Mouse (Mus musculus) neural tube, embryonic 15.5 days (tissue): ENCODE results near the gene Jph4. TPM values are rescaled to one million over a fixed set of nuclear protein-coding genes. Genes with fewer than 3 reads are reported as not detected.

ENCODE experiments used
- ATAC-seq: fragments of 200-750 bp; cut with Nextera tagmentation; 2 replicates; pipeline ENCODE4 v1.8.0; 2017; ENCODE audit warnings: mild to moderate bottlenecking, moderate TSS enrichment, moderate library complexity; ENCODE audit not compliant: low FRiP score
- H3K27ac ChIP-seq: fragments of 300-500 bp; sonication (generic); replicated peaks from 2 replicates; pipeline ENCODE4 v1.5.1; 2015; ENCODE audit warnings: mild to moderate bottlenecking, inconsistent platforms
- H3K27me3 ChIP-seq: fragments of 300-500 bp; sonication (generic); replicated peaks from 2 replicates; pipeline ENCODE4 v1.6.1; 2015; ENCODE audit warnings: inconsistent platforms
- H3K36me3 ChIP-seq: fragments of 300-500 bp; sonication (generic); 2 replicates; pipeline ENCODE4 v1.6.1; 2015; ENCODE audit warnings: inconsistent platforms
- H3K4me1 ChIP-seq: fragments of 300-500 bp; sonication (generic); 2 replicates; pipeline ENCODE4 v1.6.1; 2015; ENCODE audit warnings: inconsistent platforms
- H3K4me2 ChIP-seq: fragments of 300-500 bp; sonication (generic); 2 replicates; pipeline ENCODE4 v1.6.1; 2015; ENCODE audit warnings: inconsistent platforms, mild to moderate bottlenecking, moderate library complexity
- H3K4me3 ChIP-seq: fragments of 300-500 bp; sonication (generic); replicated peaks from 2 replicates; pipeline ENCODE4 v1.5.1; 2015; ENCODE audit warnings: mild to moderate bottlenecking, inconsistent platforms
- H3K9ac ChIP-seq: fragments of 300-500 bp; sonication (generic); replicated peaks from 2 replicates; pipeline ENCODE4 v1.6.1; 2015; ENCODE audit warnings: mild to moderate bottlenecking, inconsistent platforms
- H3K9me3 ChIP-seq: fragments of 300-500 bp; sonication (generic); replicated peaks from 2 replicates; pipeline ENCODE4 v1.6.1; 2016; ENCODE audit warnings: inconsistent platforms
- WGBS: fragments of 180-500 bp; shearing (Covaris S2); methylation state at CpG from one replicate; pipeline ENCODE4 v1.1.7; 2015; ENCODE audit warnings: mixed read lengths; 5-methylcytosine and 5-hydroxymethylcytosine counted together
- polyA plus RNA-seq: library from polyadenylated mRNA; unstranded; fragments of >200 nt; fragmentation: Nextera tagmentation; extraction: Ambion mirVana; gene quantifications from 2 replicates; pipeline ENCODE4 v1.2.1, GENCODE M21; 2015

Gene Jph4
- polyA plus RNA-seq, 1 experiment from 2014 or later = 37.0 TPM

DNA sequence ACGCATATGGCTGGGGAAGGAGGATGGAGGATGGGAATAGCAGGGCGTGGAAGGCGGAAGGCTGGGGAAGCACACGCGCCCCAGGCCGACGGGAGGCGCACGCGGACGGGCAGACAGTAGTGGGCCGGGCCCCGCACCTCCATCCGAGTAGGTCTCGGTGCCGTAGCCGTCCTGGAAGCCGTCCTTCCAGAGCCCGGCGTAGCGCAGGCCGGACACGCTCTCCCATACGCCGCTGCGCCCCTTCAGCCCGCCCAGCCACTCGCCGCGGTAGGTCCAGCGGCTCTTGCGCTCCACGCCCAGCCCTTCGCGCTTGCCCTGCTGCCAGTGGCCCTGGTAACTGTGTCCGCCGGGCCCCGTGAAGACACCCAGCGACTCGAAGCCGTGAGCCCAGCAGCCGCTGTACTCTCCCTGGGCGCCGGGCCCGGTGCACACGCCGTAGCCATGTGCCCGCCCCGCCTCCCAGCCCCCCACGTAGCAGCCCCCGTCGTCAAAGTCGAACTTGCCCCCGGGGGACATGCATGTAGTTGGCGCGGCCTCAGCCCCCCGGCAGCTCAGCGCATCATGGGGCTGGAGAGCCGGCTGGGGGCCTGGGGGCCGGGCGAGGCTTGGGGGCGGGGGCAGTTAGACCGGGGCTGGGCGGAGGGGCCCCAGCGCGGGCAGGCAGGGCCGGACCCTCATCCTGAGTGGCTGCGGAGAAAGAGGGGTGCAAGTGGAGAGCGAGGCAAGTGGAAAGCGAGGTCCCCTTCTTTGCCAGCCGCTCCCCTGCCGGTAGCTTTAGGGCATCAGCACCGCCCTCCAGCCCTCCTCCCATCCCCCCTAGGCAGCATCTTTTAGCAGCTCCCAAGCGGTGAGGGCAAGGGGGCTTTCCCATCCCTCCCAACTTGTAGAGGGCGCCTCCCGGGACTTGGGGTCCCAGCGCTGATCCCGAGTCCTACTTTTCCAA is 1.7 kb downstream of the Jph4 start:
- Histone ChIP-seq H3K36me3 (peaks cover 7% of the 10 kb centered on the region), H3K27ac (peak overlapping the region; percentile 96), H3K4me1 (peaks cover 57% of the 10 kb centered on the region), H3K9ac (peak overlapping the region; percentile 82), H3K9me3 (no peaks in the 10 kb centered on the region), H3K27me3 (peaks cover 11% of the 10 kb centered on the region; the same call in 1 of the 2 replicates), H3K4me2 (peak overlapping the region; percentile 84), H3K4me3 (peak overlapping the region; percentile 78)
- under 1% methylated on average over 75 of the region's 78 CpGs for WGBS
- peak; percentile 39 for ATAC-seq

DNA sequence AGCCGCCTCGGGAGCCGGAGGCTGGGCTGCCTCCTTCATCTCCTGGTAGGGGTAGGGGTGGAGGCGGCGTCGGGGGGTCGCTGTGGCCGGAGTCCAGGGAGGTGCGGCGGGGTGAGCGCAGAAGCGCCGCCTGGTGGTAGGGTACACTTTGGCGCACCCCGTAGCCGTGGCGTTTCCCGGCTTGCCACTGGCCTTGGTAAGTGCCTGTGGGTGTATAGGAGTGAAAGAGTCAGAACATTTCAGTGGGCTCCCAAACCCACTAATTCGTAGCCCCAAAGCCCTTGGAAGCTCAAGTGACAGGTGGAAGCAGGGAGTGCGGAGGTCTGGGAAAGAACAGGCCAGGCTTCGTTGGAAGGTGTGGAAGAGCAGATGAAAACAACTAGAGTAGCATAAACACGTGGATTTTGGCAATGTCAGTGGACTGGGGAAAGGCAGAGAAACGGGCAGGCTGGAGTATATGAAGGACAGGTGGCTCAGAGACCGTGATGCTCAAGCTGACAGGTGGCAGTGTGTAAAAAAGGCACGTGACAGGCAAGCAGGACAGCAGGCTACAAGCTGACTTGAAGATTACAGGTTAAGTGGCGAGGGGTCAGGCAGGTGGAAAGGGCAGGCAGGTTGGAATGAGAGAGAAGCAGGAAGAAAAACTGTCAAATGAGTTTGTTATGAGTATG is 2.6 kb downstream of the Jph4 start:
- Histone ChIP-seq H3K4me3 (peak overlapping the region; percentile 78), H3K4me2 (peak overlapping the region; percentile 84), H3K36me3 (peaks cover 7% of the 10 kb centered on the region), H3K4me1 (peaks cover 66% of the 10 kb centered on the region), H3K9me3 (no peaks in the 10 kb centered on the region), H3K27ac (peak overlapping the region; percentile 96), H3K27me3 (peaks cover 11% of the 10 kb centered on the region; the same call in 1 of the 2 replicates), H3K9ac (peak overlapping the region; percentile 82)
- WGBS = 7% methylated on average over 26 of the region's 26 CpGs
- no peak for ATAC-seq

DNA sequence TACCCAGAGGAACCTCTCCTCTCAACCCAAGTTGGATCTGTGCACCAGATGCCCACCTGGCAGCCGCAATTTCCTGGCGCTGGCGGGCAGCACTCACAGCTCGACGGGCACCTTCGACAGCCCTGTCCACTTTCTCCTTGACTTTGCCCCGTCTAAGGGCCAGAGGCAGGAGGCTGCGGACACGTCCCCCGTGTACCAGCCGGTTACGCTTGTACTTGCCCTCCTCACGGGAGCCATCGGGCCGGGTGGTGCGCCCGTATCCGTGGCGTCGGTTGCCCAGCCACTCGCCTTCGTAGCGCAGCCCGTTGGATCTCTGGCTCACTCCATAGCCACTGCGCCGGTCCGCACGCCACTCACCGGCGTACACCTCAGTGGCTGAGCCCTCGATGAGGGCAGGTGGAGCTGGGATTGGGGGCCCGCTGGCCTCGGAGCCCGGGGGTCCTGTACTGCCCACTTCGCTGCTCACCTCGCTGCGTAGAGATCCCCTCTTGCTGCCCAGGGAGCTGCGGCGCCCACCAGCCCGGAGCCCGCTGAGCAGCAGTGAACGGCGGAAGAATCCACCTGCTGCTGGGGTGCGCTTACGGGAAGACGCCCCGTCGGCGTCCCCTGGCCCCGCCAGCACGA is 3.3 kb downstream of the Jph4 start:
- Histone ChIP-seq H3K27me3 (peaks cover 11% of the 10 kb centered on the region; the same call in 1 of the 2 replicates), H3K4me2 (peak overlapping the region; percentile 84), H3K36me3 (peaks cover 7% of the 10 kb centered on the region), H3K27ac (0 out of 2 replicates have a peak overlapping the region, but pooled peaks have one; percentile 96), H3K4me3 (peak overlapping the region; percentile 78), H3K9ac (peak overlapping the region; percentile 17; the same call in 1 of the 2 replicates), H3K9me3 (no peaks in the 10 kb centered on the region), H3K4me1 (peaks cover 73% of the 10 kb centered on the region)
- ATAC-seq = no peak
- 73% methylated on average over 51 of the region's 51 CpGs for WGBS

DNA sequence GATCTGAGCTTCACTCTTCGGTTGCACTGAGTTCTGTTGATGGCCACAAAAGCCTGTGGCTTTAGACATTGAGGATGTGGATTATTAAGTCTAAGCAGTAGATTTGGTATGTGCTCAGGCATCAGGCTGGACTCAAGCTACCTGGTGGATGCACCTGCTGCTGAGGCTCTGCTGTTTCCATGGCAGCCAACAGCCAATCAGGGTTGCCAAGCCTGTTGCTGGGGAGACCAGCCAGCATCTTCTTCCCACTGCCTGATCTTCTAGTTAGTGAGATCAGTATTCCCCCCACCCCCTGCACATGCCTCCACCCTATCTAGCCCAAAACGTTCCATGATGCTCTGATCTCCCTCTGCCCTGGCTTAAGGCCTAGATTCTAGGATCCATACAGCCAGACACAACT is 5.0 kb downstream of the Jph4 start:
- H3K9ac ChIP-seq = peak overlapping the region; percentile 7; the same call in 1 of the 2 replicates
- H3K9me3 ChIP-seq = no peaks in the 10 kb centered on the region
- H3K4me2 ChIP-seq = no peak overlapping the region
- no peak overlapping the region for H3K4me3 ChIP-seq
- peaks cover 75% of the 10 kb centered on the region for H3K4me1 ChIP-seq
- H3K27ac ChIP-seq = no peak overlapping the region
- 79% methylated on average over 2 of the region's 2 CpGs for WGBS
- H3K36me3 ChIP-seq = peaks cover 7% of the 10 kb centered on the region
- peaks cover 11% of the 10 kb centered on the region; the same call in 1 of the 2 replicates for H3K27me3 ChIP-seq
- no peak for ATAC-seq

DNA sequence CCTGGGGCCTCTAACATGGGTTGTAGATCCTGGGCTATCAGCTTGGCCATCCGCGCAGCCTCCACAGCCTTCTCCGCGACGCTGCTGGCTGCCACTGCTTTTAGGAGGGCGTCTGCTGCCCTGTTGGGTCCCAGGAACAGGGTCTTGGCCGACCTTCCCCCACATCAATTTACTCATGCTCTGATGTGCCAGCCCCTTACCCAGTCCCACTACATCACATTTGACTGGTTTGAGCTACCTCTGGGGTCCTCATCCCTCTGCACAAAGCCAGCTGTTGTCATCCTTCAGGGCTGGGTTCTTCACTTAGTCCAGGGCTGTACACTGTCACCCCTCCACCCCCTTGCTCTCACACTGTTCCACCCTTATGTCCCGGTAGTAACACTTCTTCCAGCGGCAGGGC is 6.7 kb downstream of the Jph4 start:
- no peak overlapping the region for H3K9ac ChIP-seq
- peaks cover 80% of the 10 kb centered on the region for H3K4me1 ChIP-seq
- H3K27me3 ChIP-seq = peaks cover 11% of the 10 kb centered on the region; the same call in 1 of the 2 replicates
- 0 out of 2 replicates have a peak overlapping the region, but pooled peaks have one; percentile 3 for H3K27ac ChIP-seq
- peaks cover 7% of the 10 kb centered on the region for H3K36me3 ChIP-seq
- no peak overlapping the region for H3K4me3 ChIP-seq
- ATAC-seq = no peak
- WGBS = 34% methylated on average over 9 of the region's 9 CpGs
- no peaks in the 10 kb centered on the region for H3K9me3 ChIP-seq
- 0 out of 2 replicates have a peak overlapping the region, but pooled peaks have one; percentile 13 for H3K4me2 ChIP-seq

DNA sequence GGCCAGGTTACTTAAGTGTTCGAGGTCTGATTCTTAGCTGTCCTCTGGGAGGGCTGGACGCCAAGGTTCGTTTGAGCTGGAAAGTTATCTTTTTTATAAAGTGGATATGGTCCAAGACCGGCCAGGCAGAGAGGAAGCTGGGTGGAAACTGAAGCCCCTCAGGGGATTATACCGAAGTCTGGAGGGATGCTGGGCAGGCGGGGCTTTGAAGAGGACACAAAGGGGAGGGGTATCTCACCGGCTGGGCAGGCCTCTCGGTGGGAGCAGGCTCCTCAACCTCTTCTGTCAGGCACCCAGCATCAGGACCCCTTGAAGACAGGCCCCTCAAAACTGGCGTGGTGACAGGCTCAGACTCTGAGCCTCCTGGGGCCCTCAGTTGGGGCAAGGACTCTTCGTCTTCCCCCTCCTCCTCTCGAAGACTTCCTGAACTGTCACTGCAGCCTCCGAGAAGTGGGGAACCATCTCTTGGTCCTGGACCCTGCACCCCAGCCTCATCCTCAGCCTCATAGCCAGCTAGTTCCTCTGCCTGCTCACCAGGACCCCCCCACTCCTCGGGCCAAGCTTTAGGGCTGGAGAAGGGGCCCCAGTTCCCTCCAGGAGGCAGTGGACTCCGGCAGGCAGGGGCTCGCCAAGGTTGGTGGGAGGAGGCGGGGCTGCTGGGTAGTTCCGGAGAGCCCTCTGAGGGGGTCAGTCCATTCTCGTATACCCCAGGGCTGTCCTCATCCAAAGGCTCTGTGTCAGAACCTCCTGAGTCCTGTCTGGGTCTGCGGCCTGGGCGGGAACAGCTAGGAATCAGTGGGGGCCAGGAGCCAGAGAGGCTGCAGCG is 7.5 kb downstream of the Jph4 start:
- WGBS = 12% methylated on average over 21 of the region's 21 CpGs
- peak overlapping the region; percentile 3; the same call in 1 of the 2 replicates for H3K27ac ChIP-seq
- peak overlapping the region; percentile 13 for H3K4me2 ChIP-seq
- peaks cover 83% of the 10 kb centered on the region for H3K4me1 ChIP-seq
- no peaks in the 10 kb centered on the region for H3K9me3 ChIP-seq
- no peak for ATAC-seq
- peaks cover 7% of the 10 kb centered on the region for H3K36me3 ChIP-seq
- peaks cover 11% of the 10 kb centered on the region; the same call in 1 of the 2 replicates for H3K27me3 ChIP-seq
- H3K4me3 ChIP-seq = no peak overlapping the region
- 0 out of 2 replicates have a peak overlapping the region, but pooled peaks have one; percentile 11 for H3K9ac ChIP-seq

DNA sequence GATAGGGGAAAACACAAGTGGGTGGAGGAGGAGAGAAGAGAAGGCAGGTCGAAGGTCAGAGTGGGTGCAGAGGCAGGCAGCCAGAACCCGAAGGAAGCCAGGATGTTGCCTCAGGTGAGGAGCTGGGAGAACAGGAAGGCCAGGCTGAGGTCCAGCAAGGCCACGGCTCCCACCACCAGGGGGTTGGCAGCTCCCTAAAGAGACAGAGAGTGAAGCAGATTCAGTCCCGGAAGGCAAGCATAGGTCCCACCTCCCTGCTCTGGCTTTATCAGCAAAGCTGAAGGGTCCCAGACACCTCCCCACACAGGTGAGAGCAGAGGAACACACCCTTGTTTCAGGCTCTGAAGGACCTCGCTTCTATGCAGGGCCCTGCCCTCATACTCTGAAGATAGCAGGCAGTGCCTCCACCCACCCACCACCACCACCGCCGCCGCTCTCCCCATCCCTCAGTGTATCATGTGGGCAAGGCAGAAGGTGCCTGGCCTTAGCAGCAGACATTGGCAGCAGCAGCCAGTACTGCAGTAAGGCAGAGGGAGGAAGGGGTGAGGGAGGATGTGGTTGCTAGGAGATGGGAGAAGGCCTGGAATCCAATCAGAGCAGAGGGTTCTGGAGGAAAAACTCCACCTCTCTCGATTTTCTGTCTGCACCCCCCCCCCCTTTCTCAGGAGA is 8.4 kb downstream of the Jph4 start:
- WGBS = 27% methylated on average over 9 of the region's 9 CpGs
- ATAC-seq = peak; percentile 70
- peaks cover 74% of the 10 kb centered on the region for H3K4me1 ChIP-seq

DNA sequence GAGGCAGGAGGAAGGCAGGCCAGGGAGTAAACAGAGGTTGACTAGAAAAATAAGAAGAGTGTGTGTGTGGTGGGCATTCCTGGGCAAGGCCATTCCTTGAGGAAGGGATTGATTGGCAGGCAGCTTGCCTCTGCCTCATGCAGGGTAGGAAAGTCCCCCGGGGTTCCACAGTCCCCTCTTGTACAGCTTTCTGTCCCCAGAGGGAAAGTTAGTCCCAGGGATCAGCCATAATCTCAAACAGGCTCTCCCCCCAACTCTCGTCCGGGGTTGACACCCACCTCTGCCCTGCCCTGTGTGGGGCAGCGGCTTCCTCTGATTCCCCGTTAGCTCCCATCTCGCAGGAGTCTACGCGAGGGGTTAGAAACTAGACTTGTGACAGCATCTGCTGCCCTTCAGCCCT is 9.7 kb downstream of the Jph4 start:
- 81% methylated on average over 8 of the region's 8 CpGs for WGBS
- H3K4me3 ChIP-seq = no peak overlapping the region
- H3K9ac ChIP-seq = no peak overlapping the region; the same call in 1 of the 2 replicates
- H3K4me2 ChIP-seq = no peak overlapping the region
- peak overlapping the region; percentile 23; the same call in 1 of the 2 replicates for H3K27ac ChIP-seq
- ATAC-seq = no peak
- H3K9me3 ChIP-seq = no peaks in the 10 kb centered on the region
- peaks cover 63% of the 10 kb centered on the region for H3K4me1 ChIP-seq
- no peaks in the 10 kb centered on the region for H3K27me3 ChIP-seq
- H3K36me3 ChIP-seq = no peaks in the 10 kb centered on the region; the same call in 1 of the 2 replicates

More for the DNA sequence above, 8.4 kb downstream of the Jph4 start:
- Histone ChIP-seq H3K27ac (peak overlapping the region; percentile 78), H3K9ac (0 out of 2 replicates have a peak overlapping the region, but pooled peaks have one; percentile 11), H3K9me3 (no peaks in the 10 kb centered on the region), H3K27me3 (peaks cover 5% of the 10 kb centered on the region; the same call in 1 of the 2 replicates), H3K36me3 (peaks cover 3% of the 10 kb centered on the region), H3K4me2 (peak overlapping the region; percentile 33; the same call in 1 of the 2 replicates), H3K4me3 (no peak overlapping the region)

DNA sequence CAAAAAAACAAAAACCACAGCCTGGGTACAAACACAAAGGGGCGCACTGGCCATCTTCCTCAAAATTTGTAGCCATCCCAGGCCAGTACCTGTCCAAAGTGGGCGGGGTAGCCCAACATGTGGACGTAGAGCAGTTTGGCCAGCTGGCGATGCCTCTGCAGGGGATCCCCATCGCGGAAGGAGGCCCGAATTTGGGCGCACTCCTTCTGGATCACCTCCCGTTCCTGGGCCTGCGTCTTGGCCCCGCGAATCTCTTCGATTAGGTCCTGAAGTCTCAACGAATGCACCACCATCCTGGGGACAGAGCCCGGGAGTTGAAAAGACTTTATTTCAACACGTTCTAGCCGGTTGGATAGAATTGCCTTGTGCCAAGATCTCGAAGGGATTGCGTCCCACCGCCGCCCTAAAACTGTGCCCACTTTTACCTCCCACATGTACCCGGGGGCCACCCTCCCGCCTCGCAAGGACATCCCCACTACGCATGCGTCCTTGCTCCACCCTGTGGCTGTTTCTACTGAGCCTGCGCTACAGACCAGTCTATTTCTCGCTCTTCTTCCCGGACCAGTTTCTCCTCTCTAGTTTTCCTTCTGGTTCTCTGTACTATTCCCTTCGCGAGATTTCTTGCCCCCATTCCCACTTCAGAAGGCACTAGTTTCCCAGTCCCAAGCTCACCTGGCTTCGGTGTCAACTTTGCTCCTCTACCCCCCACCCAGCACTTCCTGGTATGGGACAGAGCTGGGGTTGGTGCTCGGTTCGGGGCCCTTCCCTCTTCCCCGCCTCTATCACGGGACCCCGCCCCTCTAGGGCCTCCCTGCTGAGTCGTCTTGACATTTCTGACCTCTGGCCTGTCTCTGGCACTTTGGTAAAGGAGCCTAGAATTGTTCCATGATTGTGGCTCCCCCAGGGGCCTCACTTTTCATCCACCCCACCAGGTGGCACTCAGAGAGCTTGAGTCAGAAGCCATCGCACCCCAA is 10.6 kb downstream of the Jph4 start, which contains the start of gene Ap1g2:
Gene Ap1g2 (minus strand): TSS at position 758 of the 974 bp plus-strand sequence.
- Histone ChIP-seq H3K4me2 (peak within 1 kb of the TSS; percentile 96), H3K27ac (peak within 1 kb of the TSS; percentile 85), H3K9ac (peak within 1 kb of the TSS; percentile 78), H3K36me3 (no peaks in the 10 kb centered on the region; the same call in 1 of the 2 replicates), H3K4me1 (peaks cover 55% of the 10 kb centered on the region), H3K27me3 (no peaks in the 10 kb centered on the region), H3K4me3 (peak within 1 kb of the TSS; percentile 47), H3K9me3 (no peaks in the 10 kb centered on the region)
- ATAC-seq = peak; percentile 78
- 1% methylated on average over 39 of the region's 39 CpGs for WGBS
